Mouse (Mus musculus) hindbrain, embryonic 15.5 days (tissue): ENCODE measurements around the gene Cfap46. TPM values are rescaled to one million over a fixed set of nuclear protein-coding genes. Genes with fewer than 3 reads are reported as not detected.

Source experiments
- ATAC-seq: fragments of 200-750 bp; cut with Nextera tagmentation; 2 replicates; pipeline ENCODE4 v1.8.0; 2017; ENCODE audit warnings: low read depth, moderate number of reproducible peaks, moderate TSS enrichment; ENCODE audit not compliant: low FRiP score
- H3K27ac ChIP-seq: fragments of 300-500 bp; sonication (generic); replicated peaks from 2 replicates; pipeline ENCODE4 v1.5.1; 2015; ENCODE audit warnings: mild to moderate bottlenecking, inconsistent platforms
- H3K27me3 ChIP-seq: fragments of 300-500 bp; sonication (generic); 2 replicates; pipeline ENCODE4 v1.6.1; 2015; ENCODE audit warnings: control low read depth, inconsistent platforms
- H3K36me3 ChIP-seq: fragments of 300-500 bp; sonication (generic); 2 replicates; pipeline ENCODE4 v1.6.1; 2015; ENCODE audit warnings: control low read depth, inconsistent platforms
- H3K4me1 ChIP-seq: fragments of 300-500 bp; sonication (generic); replicated peaks from 2 replicates; pipeline ENCODE4 v1.6.1; 2015; ENCODE audit warnings: control low read depth, inconsistent platforms
- H3K4me2 ChIP-seq: fragments of 300-500 bp; sonication (generic); 2 replicates; pipeline ENCODE4 v1.6.1; 2015; ENCODE audit warnings: moderate library complexity, mild to moderate bottlenecking, inconsistent platforms
- H3K4me3 ChIP-seq: fragments of 300-500 bp; sonication (generic); 2 replicates; pipeline ENCODE4 v1.5.1; 2015; ENCODE audit warnings: mild to moderate bottlenecking, inconsistent platforms
- H3K9ac ChIP-seq: fragments of 300-500 bp; sonication (generic); 2 replicates; pipeline ENCODE4 v1.6.1; 2015; ENCODE audit warnings: inconsistent platforms
- H3K9me3 ChIP-seq: fragments of 300-500 bp; sonication (generic); 2 replicates; pipeline ENCODE4 v1.6.1; 2016; ENCODE audit warnings: control low read depth, inconsistent platforms
- WGBS: fragments of 180-500 bp; shearing (Covaris S2); methylation state at CpG from one replicate; pipeline ENCODE4 v1.1.7; 2015; 5-methylcytosine and 5-hydroxymethylcytosine counted together
- polyA plus RNA-seq: library from polyadenylated mRNA; unstranded; fragments of >200 nt; fragmentation: Nextera tagmentation; extraction: Ambion mirVana; gene quantifications from 2 replicates; pipeline ENCODE4 v1.2.1, GENCODE M21; 2015

The Cfap46 gene
- 2.3 and 3.1 TPM in 2 replicates for polyA plus RNA-seq

- Histone ChIP-seq H3K9ac (peak within 1 kb of the TSS; percentile 58), H3K27me3 (no peaks in the 10 kb centered on the region), H3K4me3 (peak within 1 kb of the TSS; percentile 57), H3K36me3 (no peaks in the 10 kb centered on the region), H3K4me2 (peak within 1 kb of the TSS; percentile 92), H3K4me1 (peaks cover 12% of the 10 kb centered on the region), H3K9me3 (no peaks in the 10 kb centered on the region), H3K27ac (peak within 1 kb of the TSS; percentile 79)
- WGBS: under 1% methylated on average over 31 of the region's 31 CpGs
- ATAC-seq: peak; percentile 91
These were observed at the start of gene Cfap46 for GRCm38 (mm10) chr7:139683706-139684552. Cfap46 (minus strand) TSS chr7:139683817.

DNA sequence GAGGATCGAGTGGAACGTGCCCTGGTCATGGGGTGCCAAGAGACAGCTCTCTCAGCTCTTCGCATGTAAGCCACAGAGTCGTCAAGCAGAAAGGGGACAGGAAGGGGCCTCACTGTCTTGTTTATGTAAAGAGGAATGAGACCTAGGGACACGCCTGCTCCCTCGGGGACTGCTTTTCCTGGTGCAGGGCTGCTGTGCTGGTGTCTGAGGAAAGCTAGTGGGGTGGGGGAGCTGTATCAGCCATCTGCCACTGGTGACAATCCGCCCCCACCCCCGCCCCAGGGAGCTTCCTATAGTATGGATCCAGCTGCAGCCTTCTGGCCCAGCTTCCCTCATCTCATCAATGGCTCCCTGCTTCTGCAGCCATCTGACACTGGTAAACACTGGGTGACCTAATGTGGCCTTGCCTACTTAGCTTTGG, 47.7 kb upstream of the Cfap46 start:
- H3K9me3 ChIP-seq: no peaks in the 10 kb centered on the region
- peaks cover 6% of the 10 kb centered on the region; the same call in 1 of the 2 replicates for H3K4me1 ChIP-seq
- 49% methylated on average over 8 of the region's 8 CpGs for WGBS
- H3K4me2 ChIP-seq: no peak overlapping the region
- H3K36me3 ChIP-seq: no peaks in the 10 kb centered on the region
- H3K27ac ChIP-seq: no peak overlapping the region
- H3K27me3 ChIP-seq: no peaks in the 10 kb centered on the region
- H3K9ac ChIP-seq: no peak overlapping the region
- no peak overlapping the region for H3K4me3 ChIP-seq
- no peak for ATAC-seq

GRCm38 (mm10) chr7:139727072-139727471, 43.5 kb upstream of the Cfap46 start:
- Histone ChIP-seq H3K9me3 (no peaks in the 10 kb centered on the region), H3K4me2 (no peak overlapping the region), H3K36me3 (no peaks in the 10 kb centered on the region), H3K27ac (no peak overlapping the region), H3K27me3 (no peaks in the 10 kb centered on the region), H3K9ac (no peak overlapping the region), H3K4me3 (no peak overlapping the region), H3K4me1 (peaks cover 6% of the 10 kb centered on the region; the same call in 1 of the 2 replicates)
- 31% methylated on average over 3 of the region's 3 CpGs for WGBS
- no peak for ATAC-seq

GRCm38 (mm10) chr7:139725641-139726040, 42.0 kb upstream of the Cfap46 start:
- no peaks in the 10 kb centered on the region for H3K4me1 ChIP-seq
- no peaks in the 10 kb centered on the region for H3K36me3 ChIP-seq
- H3K4me3 ChIP-seq: no peak overlapping the region
- no peak overlapping the region for H3K27ac ChIP-seq
- 69% methylated on average over 1 of the region's 1 CpGs for WGBS
- no peaks in the 10 kb centered on the region for H3K9me3 ChIP-seq
- H3K9ac ChIP-seq: no peak overlapping the region
- ATAC-seq: no peak
- H3K4me2 ChIP-seq: no peak overlapping the region
- H3K27me3 ChIP-seq: no peaks in the 10 kb centered on the region

- no peaks in the 10 kb centered on the region for H3K4me1 ChIP-seq
- 79% methylated on average over 4 of the region's 4 CpGs for WGBS
- H3K9ac ChIP-seq: no peak overlapping the region
- no peaks in the 10 kb centered on the region for H3K27me3 ChIP-seq
- no peak overlapping the region for H3K27ac ChIP-seq
- no peak for ATAC-seq
- H3K9me3 ChIP-seq: no peaks in the 10 kb centered on the region
- H3K36me3 ChIP-seq: no peaks in the 10 kb centered on the region
- H3K4me2 ChIP-seq: no peak overlapping the region
- no peak overlapping the region for H3K4me3 ChIP-seq
These were observed 40.4 kb upstream of the Cfap46 start for GRCm38 (mm10) chr7:139723986-139724385.

- H3K9ac ChIP-seq: no peak overlapping the region
- no peak overlapping the region for H3K4me2 ChIP-seq
- no peaks in the 10 kb centered on the region for H3K27me3 ChIP-seq
- no peaks in the 10 kb centered on the region for H3K36me3 ChIP-seq
- no peaks in the 10 kb centered on the region for H3K9me3 ChIP-seq
- no peak overlapping the region for H3K27ac ChIP-seq
- H3K4me3 ChIP-seq: no peak overlapping the region
- no peaks in the 10 kb centered on the region for H3K4me1 ChIP-seq
- WGBS: 89% methylated on average over 2 of the region's 2 CpGs
- no peak for ATAC-seq
These were observed 37.6 kb upstream of the Cfap46 start for GRCm38 (mm10) chr7:139721196-139721595.

- H3K36me3 ChIP-seq: no peaks in the 10 kb centered on the region
- H3K27me3 ChIP-seq: no peaks in the 10 kb centered on the region
- H3K4me1 ChIP-seq: no peaks in the 10 kb centered on the region
- H3K9me3 ChIP-seq: no peaks in the 10 kb centered on the region
- H3K4me2 ChIP-seq: no peak overlapping the region
- no peak overlapping the region for H3K9ac ChIP-seq
- ATAC-seq: no peak
- WGBS: 94% methylated on average over 8 of the region's 8 CpGs
- no peak overlapping the region for H3K4me3 ChIP-seq
- H3K27ac ChIP-seq: no peak overlapping the region
These were observed 34.2 kb upstream of the Cfap46 start for GRCm38 (mm10) chr7:139717781-139718180.

- Histone ChIP-seq H3K27me3 (no peaks in the 10 kb centered on the region), H3K9ac (no peak overlapping the region), H3K9me3 (no peaks in the 10 kb centered on the region), H3K4me1 (peaks cover 3% of the 10 kb centered on the region; the same call in 1 of the 2 replicates), H3K4me3 (no peak overlapping the region), H3K36me3 (no peaks in the 10 kb centered on the region), H3K27ac (no peak overlapping the region), H3K4me2 (no peak overlapping the region)
- ATAC-seq: no peak
These were observed 28.2 kb upstream of the Cfap46 start for GRCm38 (mm10) chr7:139711821-139712220.

- H3K27me3 ChIP-seq: no peaks in the 10 kb centered on the region; the same call in 1 of the 2 replicates
- no peaks in the 10 kb centered on the region for H3K9me3 ChIP-seq
- no peak overlapping the region for H3K27ac ChIP-seq
- H3K9ac ChIP-seq: no peak overlapping the region
- H3K36me3 ChIP-seq: no peaks in the 10 kb centered on the region
- no peak overlapping the region for H3K4me3 ChIP-seq
- H3K4me2 ChIP-seq: no peak overlapping the region
- peak; percentile 19; the same call in 1 of the 2 replicates for ATAC-seq
- H3K4me1 ChIP-seq: peaks cover 21% of the 10 kb centered on the region; the same call in 1 of the 2 replicates
- WGBS: 35% methylated on average over 13 of the region's 13 CpGs
These were observed 22.9 kb upstream of the Cfap46 start for GRCm38 (mm10) chr7:139706411-139707120.

- H3K27ac ChIP-seq: no peak overlapping the region
- H3K4me1 ChIP-seq: peaks cover 21% of the 10 kb centered on the region; the same call in 1 of the 2 replicates
- no peaks in the 10 kb centered on the region for H3K36me3 ChIP-seq
- H3K4me2 ChIP-seq: no peak overlapping the region
- no peak for ATAC-seq
- no peak overlapping the region for H3K9ac ChIP-seq
- H3K9me3 ChIP-seq: no peaks in the 10 kb centered on the region
- WGBS: 91% methylated on average over 8 of the region's 8 CpGs
- H3K4me3 ChIP-seq: no peak overlapping the region
- no peaks in the 10 kb centered on the region; the same call in 1 of the 2 replicates for H3K27me3 ChIP-seq
These were observed 22.2 kb upstream of the Cfap46 start for GRCm38 (mm10) chr7:139705781-139706180.

DNA sequence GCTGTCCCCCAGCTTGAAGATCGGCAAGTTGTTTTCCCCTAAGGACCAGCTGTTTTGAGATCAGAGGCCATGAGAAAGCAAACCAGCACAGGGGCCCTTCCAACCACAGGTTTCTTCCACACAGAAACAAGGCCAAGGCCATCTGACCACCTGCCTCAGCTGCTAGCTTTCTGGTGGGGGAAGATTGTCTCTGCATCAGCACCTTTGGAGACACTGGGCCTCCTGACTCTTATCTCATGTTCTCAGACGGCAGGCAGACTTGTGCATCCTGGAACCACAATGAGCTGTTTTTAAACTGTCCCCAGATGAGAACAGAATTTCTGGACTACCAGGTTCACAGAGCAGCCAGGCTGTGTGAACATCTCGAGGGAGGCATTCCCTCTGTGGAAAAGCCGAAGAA, 21.5 kb upstream of the Cfap46 start:
- no peaks in the 10 kb centered on the region for H3K9me3 ChIP-seq
- peaks cover 21% of the 10 kb centered on the region; the same call in 1 of the 2 replicates for H3K4me1 ChIP-seq
- no peaks in the 10 kb centered on the region for H3K36me3 ChIP-seq
- H3K27ac ChIP-seq: no peak overlapping the region
- no peaks in the 10 kb centered on the region; the same call in 1 of the 2 replicates for H3K27me3 ChIP-seq
- no peak for ATAC-seq
- H3K9ac ChIP-seq: no peak overlapping the region
- no peak overlapping the region for H3K4me2 ChIP-seq
- no peak overlapping the region for H3K4me3 ChIP-seq
- WGBS: 75% methylated on average over 4 of the region's 4 CpGs

GRCm38 (mm10) chr7:139703826-139704199, 20.2 kb upstream of the Cfap46 start:
- Histone ChIP-seq H3K27me3 (no peaks in the 10 kb centered on the region; the same call in 1 of the 2 replicates), H3K27ac (no peak overlapping the region), H3K4me3 (no peak overlapping the region), H3K4me2 (no peak overlapping the region), H3K9ac (no peak overlapping the region), H3K4me1 (peaks cover 21% of the 10 kb centered on the region; the same call in 1 of the 2 replicates), H3K9me3 (no peaks in the 10 kb centered on the region), H3K36me3 (no peaks in the 10 kb centered on the region)
- no peak for ATAC-seq
- 26% methylated on average over 2 of the region's 2 CpGs for WGBS
